Mouse (Mus musculus): ENCODE measurements at regions not wholly inside any gene's neighbourhood (a gene's known extent, or its start where the extent isn't known, plus 50 kb on each side); places are given as distances from the start of the nearest gene placed in this dataset.
A peak's percentile ranks its signal among the peaks of the same experiment; 100 is the strongest.

DNA sequence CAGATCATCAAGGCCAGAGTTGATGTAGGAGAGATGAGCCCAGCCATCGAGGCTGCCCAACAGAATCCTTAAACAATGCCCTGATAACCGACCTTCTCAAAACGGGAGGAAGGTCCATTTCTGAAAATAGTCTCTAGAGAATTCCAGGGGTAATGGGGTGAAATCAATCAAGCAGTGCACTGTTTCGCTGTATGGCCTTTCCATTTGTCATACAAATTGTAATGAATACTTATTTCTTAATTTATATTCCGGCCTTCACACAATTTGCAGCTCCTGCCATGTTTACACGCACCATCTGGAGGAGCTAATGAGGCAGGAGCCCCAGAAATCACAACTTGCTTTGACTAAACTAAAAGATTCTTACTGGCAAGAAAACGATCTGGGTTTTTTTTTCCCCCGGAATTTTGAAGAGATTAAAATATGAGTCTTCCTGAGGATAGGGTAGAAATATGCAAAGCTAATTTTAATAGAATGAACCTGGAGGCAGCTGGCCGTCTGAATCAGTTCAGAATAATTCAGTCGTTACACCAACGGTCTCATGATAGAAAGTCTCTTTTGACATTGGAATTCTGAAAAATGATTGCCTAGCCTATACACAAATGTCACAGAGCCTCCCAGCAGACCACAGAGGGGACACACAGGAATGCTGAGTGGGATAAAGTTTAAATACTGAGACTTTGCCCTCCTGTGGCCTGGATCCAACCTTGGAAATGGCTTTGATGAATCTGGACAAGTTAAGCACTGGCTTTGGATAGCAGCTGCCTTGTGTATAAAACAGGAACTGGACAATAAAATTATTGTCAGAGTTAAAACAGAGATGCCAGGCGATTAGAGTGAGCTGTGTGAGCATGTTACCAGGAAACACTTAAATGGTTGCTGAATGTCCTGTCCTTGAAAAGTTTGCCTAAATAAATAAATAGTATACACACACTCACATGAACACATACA lies 115.0 kb upstream of the Frem1 start:
- 41% methylated on average over 12 of the region's 12 CpGs for WGBS
- H3K9ac ChIP-seq: no peak overlapping the region
- H3K4me1 ChIP-seq (replicated peaks): no peaks in the 10 kb centered on the region
- H3K9me3 ChIP-seq: no peaks in the 10 kb centered on the region
- no peaks in the 10 kb centered on the region for H3K27me3 ChIP-seq (replicated peaks)
- ATAC-seq: no peak
- no peak overlapping the region for H3K4me3 ChIP-seq (replicated peaks)
- no peaks in the 10 kb centered on the region for H3K36me3 ChIP-seq
- no peak overlapping the region for H3K4me2 ChIP-seq (replicated peaks)
- peak overlapping the region; percentile 0; the same call in 1 of the 2 replicates for H3K27ac ChIP-seq

DNA sequence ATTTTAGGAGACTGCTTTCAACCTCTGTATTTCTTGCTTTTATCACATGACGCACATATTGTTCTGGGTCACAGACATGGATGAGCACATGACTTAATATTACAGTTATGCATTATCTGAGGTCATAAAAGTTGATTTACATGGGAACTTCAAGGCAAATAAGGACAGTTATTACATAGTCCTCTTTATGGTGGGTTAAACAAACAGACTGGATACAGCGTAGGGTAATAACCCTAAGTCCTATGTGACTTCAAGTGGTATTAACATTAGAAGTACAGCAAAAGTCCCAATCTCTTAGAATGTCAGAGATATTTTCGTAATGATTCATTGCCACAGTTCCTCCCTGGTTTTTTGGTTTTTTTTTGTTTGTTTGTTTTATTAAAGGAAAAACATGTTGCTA lies 94.6 kb upstream of the Frem1 start:
- H3K27me3 ChIP-seq (replicated peaks): no peaks in the 10 kb centered on the region
- no peak overlapping the region for H3K4me3 ChIP-seq (replicated peaks)
- peak; percentile 63 for ATAC-seq
- 68% methylated on average over 3 of the region's 3 CpGs for WGBS
- no peaks in the 10 kb centered on the region for H3K9me3 ChIP-seq
- H3K27ac ChIP-seq: no peak overlapping the region
- H3K36me3 ChIP-seq: no peaks in the 10 kb centered on the region
- H3K4me1 ChIP-seq (replicated peaks): 0 out of 2 replicates have a peak, but pooled peaks cover 4% of the 10 kb centered on the region
- no peak overlapping the region for H3K9ac ChIP-seq
- H3K4me2 ChIP-seq (replicated peaks): no peak overlapping the region

DNA sequence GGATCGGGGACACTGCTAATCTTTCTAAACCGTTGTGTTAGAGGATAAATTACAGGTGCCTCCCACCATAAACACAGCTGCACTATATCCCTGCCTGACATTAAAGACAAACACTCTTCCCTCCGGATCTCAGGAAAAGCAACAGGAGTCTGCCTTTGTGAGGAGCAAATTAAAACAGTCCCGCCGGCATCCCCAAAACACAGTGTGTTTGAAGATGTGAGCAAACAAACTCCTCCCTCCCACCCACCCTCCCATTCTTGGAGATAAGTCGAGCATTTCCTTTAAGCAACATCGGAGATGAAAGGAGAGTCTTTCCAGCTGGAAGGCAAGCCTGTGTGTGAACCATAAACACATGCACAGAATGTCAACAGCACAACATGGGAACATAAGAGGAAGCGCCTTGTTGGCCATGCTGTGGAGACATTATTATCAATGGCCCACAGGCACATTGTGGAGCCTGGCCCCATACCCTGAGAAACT lies 93.6 kb upstream of the Frem1 start:
- Histone ChIP-seq H3K4me2 (replicated peaks) (no peak overlapping the region), H3K9me3 (no peaks in the 10 kb centered on the region), H3K27me3 (replicated peaks) (no peaks in the 10 kb centered on the region), H3K4me1 (replicated peaks) (0 out of 2 replicates have a peak, but pooled peaks cover 4% of the 10 kb centered on the region), H3K4me3 (replicated peaks) (no peak overlapping the region), H3K36me3 (no peaks in the 10 kb centered on the region), H3K27ac (peak overlapping the region; percentile 3; the same call in 1 of the 2 replicates), H3K9ac (no peak overlapping the region)
- 11% methylated on average over 8 of the region's 8 CpGs for WGBS
- peak; percentile 51 for ATAC-seq

DNA sequence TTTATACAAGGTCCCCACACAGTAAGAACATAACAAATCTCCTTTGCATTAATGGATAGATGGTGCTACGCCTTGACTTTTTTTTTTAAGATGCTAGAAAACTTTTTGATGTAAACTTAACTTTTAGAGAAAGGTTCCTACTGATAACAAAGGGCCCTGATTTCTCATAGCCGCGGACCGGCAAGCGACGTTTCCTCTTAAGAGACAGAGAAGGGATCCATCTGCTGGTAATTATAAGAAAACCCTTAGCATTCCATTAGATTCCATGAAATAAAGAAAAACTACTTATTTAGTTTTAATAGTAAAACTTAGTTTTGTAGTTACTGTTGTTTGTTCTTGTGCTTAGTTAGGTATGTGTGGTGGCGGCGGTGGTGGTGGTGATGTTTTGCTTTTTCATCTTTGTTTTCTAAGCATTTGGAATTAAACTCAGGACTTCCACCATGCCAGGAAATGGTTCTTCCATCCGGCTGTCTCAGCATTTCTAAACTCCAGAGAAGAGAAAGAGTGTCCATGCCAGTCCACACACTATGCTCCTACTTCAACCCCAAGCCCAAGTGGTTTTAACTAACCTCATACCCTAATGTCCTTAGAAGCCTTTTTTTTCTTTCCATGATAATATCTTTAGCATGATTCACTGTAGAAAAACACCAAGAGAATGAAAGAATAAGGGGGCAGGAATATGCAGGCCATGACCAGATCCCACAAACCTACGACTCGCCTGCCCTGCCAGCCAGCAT lies 92.8 kb upstream of the Frem1 start:
- no peak for ATAC-seq
- 48% methylated on average over 11 of the region's 11 CpGs for WGBS

DNA sequence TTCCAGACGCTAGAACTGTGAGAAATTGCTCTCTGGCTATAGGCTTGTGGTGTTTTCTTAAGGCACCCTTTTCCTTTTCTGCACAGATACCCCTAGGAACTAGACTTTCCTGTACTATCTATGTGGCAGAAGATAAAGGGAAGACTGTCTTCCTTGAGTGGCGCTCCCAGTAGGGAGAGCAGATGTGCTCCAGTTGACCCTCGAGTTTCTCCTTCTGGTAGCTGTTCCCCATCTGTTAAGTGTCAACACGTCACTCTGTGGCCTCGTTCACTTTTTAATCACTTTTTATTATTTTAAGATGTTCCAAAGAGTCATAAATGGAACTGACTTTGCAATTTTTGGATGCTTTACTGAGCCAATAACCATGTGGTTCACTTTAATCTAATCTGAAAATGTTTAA lies 89.6 kb upstream of the Frem1 start:
- Histone ChIP-seq H3K9me3 (no peaks in the 10 kb centered on the region), H3K27ac (no peak overlapping the region), H3K4me3 (replicated peaks) (no peak overlapping the region), H3K4me1 (replicated peaks) (0 out of 2 replicates have a peak, but pooled peaks cover 4% of the 10 kb centered on the region), H3K36me3 (no peaks in the 10 kb centered on the region), H3K4me2 (replicated peaks) (no peak overlapping the region), H3K27me3 (replicated peaks) (no peaks in the 10 kb centered on the region), H3K9ac (no peak overlapping the region)
- ATAC-seq: no peak
- 61% methylated on average over 5 of the region's 5 CpGs for WGBS

More for the DNA sequence above, 92.8 kb upstream of the Frem1 start:
- Histone ChIP-seq H3K9me3 (no peaks in the 10 kb centered on the region), H3K36me3 (no peaks in the 10 kb centered on the region), H3K27ac (no peak overlapping the region), H3K27me3 (replicated peaks) (no peaks in the 10 kb centered on the region), H3K4me2 (replicated peaks) (no peak overlapping the region), H3K4me3 (replicated peaks) (no peak overlapping the region), H3K9ac (no peak overlapping the region), H3K4me1 (replicated peaks) (0 out of 2 replicates have a peak, but pooled peaks cover 4% of the 10 kb centered on the region)

DNA sequence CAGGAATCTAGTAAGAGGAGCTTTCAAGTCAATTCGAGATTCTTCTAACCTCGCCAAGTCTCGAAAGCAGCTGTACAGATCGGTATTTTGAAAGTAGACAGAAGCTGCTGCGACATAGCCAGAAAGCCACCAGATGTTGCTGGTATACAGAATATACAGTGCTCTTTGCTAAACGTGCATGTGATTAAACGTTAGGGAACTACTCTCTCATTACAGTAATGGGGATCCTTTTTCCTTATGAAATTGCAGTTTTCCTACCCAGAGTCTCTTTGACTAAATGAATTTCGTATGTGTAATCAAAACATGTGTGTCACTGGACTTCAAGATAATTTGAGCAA lies 70.5 kb upstream of the Frem1 start:
- ATAC-seq: no peak
- no peak overlapping the region for H3K4me3 ChIP-seq (replicated peaks)
- WGBS: 51% methylated on average over 8 of the region's 8 CpGs

DNA sequence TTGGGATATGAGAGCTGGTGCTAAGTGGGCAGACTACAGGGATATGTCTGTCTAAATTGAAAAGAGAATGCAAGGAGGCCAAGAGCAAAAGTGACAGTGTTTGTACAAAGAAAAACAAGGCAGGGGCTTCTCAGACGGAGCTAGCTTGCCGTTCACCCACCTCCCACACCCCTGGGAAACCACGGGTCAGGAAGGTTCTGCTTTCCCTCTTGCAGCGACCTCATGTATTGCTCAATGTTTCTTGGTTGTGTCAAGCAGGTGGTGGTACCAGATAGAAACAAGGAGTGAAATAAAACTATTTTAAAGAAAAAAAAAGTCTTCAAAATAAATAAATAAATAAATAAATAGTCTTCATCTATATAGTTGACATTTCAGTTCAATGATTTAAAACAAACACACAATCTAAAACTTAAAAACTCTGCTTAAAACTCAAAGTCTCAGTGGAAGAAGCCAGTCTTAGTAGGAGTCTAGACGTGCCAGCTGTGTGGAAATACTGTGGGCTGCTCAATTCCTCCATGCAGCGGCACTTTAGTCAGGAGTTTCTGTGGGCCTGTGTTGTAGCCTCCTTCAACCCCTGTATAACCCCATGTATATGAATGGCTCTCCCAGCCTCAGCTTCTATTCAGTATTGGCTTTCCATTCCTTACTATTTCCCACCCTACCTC lies 70.0 kb upstream of the Frem1 start:
- Histone ChIP-seq H3K27ac (no peak overlapping the region), H3K9ac (no peak overlapping the region), H3K9me3 (no peaks in the 10 kb centered on the region), H3K36me3 (no peaks in the 10 kb centered on the region), H3K4me3 (replicated peaks) (no peak overlapping the region), H3K4me1 (replicated peaks) (no peaks in the 10 kb centered on the region), H3K27me3 (replicated peaks) (no peaks in the 10 kb centered on the region), H3K4me2 (replicated peaks) (no peak overlapping the region)
- 76% methylated on average over 6 of the region's 6 CpGs for WGBS
- no peak for ATAC-seq

More for the DNA sequence above, 70.5 kb upstream of the Frem1 start:
- Histone ChIP-seq H3K4me1 (replicated peaks) (no peaks in the 10 kb centered on the region), H3K27me3 (replicated peaks) (no peaks in the 10 kb centered on the region), H3K27ac (no peak overlapping the region), H3K9me3 (no peaks in the 10 kb centered on the region), H3K36me3 (no peaks in the 10 kb centered on the region), H3K9ac (no peak overlapping the region), H3K4me2 (replicated peaks) (no peak overlapping the region)

DNA sequence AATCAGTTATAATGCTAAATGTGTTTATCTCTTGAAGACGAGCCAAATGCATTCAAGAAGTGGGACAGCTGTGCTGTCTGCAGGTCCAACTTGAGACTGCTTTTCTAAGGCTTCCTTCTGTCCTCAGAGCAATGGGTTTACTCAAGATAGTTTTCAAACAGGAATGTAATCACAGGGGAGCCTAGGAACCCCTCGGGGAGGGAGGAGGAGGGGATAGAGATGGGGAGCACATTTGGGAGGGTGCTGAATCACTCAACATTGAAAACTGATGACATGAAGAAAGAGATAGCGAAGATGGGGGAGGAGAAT lies 56.5 kb upstream of the Frem1 start:
- ATAC-seq: no peak
- 0 out of 2 replicates have a peak overlapping the region, but pooled peaks have one; percentile 3 for H3K27ac ChIP-seq

DNA sequence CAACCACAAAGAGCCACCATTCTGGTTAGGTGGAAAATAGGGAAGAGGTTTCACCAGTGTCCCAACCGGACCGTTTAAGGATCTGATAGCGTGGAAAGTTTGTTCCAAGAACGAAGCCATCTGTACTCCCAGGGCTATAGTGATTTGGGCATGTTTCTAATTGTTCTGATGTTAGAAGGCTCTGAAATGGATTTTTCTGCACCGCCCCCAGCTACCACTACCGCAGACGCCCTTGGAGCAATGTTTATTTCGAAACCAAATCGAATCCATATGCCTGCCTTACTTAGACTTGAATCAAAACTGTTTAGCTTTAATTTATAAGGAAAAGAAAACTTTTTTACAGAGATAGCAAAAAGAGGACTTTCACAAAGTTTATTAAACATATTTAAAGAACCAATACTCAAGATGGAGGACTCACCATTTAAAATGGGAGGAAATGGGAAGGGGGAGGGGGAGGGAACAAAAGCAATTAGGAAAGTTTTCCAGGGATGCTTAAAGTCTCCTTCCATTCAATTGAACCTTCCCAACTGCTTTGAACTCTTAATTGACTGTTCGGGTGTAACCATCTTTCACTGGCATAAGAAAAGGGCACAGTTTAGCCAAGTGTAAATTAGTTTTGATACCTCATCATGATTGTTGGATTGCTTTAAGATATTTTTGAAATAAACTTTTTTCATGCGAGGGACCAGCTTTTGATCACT lies 56.0 kb upstream of the Frem1 start:
- Histone ChIP-seq H3K27ac (peak overlapping the region; percentile 36; the same call in 1 of the 2 replicates), H3K36me3 (no peaks in the 10 kb centered on the region), H3K27me3 (replicated peaks) (no peaks in the 10 kb centered on the region), H3K9ac (no peak overlapping the region), H3K4me1 (replicated peaks) (0 out of 2 replicates have a peak, but pooled peaks cover 4% of the 10 kb centered on the region), H3K4me2 (replicated peaks) (no peak overlapping the region), H3K9me3 (no peaks in the 10 kb centered on the region), H3K4me3 (replicated peaks) (no peak overlapping the region)
- 66% methylated on average over 11 of the region's 11 CpGs for WGBS
- ATAC-seq: no peak

More for the DNA sequence above, 56.5 kb upstream of the Frem1 start:
- H3K4me2 ChIP-seq (replicated peaks): no peak overlapping the region
- no peaks in the 10 kb centered on the region for H3K9me3 ChIP-seq
- H3K27me3 ChIP-seq (replicated peaks): no peaks in the 10 kb centered on the region
- no peaks in the 10 kb centered on the region for H3K36me3 ChIP-seq
- H3K4me1 ChIP-seq (replicated peaks): 0 out of 2 replicates have a peak, but pooled peaks cover 4% of the 10 kb centered on the region
- WGBS: 61% methylated on average over 3 of the region's 3 CpGs
- no peak overlapping the region for H3K9ac ChIP-seq
- H3K4me3 ChIP-seq (replicated peaks): no peak overlapping the region

DNA sequence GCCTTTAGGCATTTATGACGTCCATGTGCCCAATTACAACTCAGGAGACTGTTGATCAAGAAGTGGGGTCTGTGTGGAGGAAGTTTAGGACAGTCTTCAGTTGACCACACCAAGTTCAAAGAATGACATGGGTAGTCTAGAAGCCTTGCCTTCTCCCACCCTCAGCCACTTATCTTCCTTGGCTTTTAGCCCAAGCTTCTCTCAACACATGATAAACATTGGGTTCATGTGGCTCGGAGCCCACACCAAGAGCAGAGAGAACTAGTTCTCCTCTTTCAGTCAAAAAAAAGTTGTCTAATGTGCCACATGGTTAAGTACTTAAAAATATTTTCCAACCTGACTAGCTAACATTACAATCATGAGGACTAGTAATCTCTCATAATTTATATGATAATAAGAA lies 55.0 kb upstream of the Frem1 start:
- ATAC-seq: no peak
- WGBS: 63% methylated on average over 2 of the region's 2 CpGs
- no peak overlapping the region for H3K27ac ChIP-seq

DNA sequence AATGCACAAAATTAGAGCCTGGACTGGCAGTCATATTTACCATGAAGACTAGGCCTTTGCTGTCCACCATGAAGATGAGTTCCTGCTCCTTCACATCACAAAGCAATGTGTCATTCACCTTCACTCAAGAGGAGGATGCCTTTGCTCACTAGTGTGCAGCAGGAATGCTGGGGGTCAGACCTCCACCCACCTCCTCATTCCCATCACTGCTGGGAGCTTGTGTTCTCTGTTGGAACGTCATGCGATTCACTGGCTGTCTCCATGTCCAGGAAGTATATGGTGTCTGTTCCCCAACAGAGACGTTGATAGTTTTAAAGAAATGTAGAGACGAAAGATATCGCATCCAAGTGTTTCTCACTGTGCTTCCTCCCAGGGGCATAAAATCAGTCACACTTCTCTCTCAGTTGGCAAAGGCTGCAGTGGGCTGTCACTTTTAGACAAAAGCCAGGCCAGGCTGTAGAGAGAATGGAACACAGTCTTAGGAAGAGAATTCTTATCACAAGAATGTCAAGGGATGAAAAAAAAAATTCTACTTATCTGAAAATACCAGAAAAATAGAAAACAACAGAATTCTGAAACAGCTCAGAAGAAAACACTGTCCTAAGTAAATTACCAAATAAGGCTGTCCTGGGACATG lies 52.0 kb upstream of the Frem1 start:
- no peak for ATAC-seq
- Histone ChIP-seq H3K4me2 (replicated peaks) (no peak overlapping the region), H3K4me1 (replicated peaks) (peaks cover 4% of the 10 kb centered on the region; the same call in 1 of the 2 replicates), H3K9me3 (no peaks in the 10 kb centered on the region), H3K36me3 (no peaks in the 10 kb centered on the region), H3K9ac (no peak overlapping the region), H3K27ac (0 out of 2 replicates have a peak overlapping the region, but pooled peaks have one; percentile 22), H3K27me3 (replicated peaks) (no peaks in the 10 kb centered on the region), H3K4me3 (replicated peaks) (no peak overlapping the region)
- 53% methylated on average over 5 of the region's 5 CpGs for WGBS

More for the DNA sequence above, 55.0 kb upstream of the Frem1 start:
- Histone ChIP-seq H3K4me1 (replicated peaks) (0 out of 2 replicates have a peak, but pooled peaks cover 4% of the 10 kb centered on the region), H3K4me2 (replicated peaks) (no peak overlapping the region), H3K4me3 (replicated peaks) (no peak overlapping the region), H3K27me3 (replicated peaks) (no peaks in the 10 kb centered on the region), H3K9ac (no peak overlapping the region), H3K36me3 (no peaks in the 10 kb centered on the region), H3K9me3 (no peaks in the 10 kb centered on the region)
